Mouse (Mus musculus) T-helper 1 cell (primary cell): Measurements from ENCODE around the gene Olfr1258.
"Not testable (repeated sequence)": the region's sequence is repeated elsewhere in the genome, so short reads cannot be mapped to it uniquely, and the experiment has no call there.

ENCODE experiments used
- in situ Hi-C: fragments of 300-600 bp; cut with MboI, MseI; formaldehyde crosslinking; loops from one replicate; pipeline ENCODE4 v1.15.1; 2025; ENCODE audit warnings: high pct_unique_total_duplicates

Olfr1258 gene

DNA sequence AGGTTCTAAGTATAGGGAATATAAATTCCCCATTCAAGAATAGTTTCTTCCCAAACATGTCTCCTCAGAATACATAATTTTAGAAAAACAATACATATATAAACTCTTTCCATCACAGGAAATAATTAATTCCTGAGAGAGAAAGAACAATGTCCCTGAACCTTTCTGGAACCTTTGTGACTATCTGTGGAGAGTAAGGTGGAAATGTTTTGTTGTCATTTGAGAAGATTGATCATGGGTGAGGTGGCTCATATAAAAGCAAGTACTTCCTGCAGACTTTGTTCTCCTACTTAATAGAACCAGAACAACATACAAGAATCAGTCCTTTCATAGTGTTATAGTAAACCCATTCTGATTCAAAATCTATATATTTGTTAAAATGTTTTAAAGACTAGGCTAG is at the start of gene Olfr1258:
TSS of gene Olfr1258 (plus strand) at position 301 of the 400 bp plus-strand sequence.
- in situ Hi-C loops = no loop called here

DNA sequence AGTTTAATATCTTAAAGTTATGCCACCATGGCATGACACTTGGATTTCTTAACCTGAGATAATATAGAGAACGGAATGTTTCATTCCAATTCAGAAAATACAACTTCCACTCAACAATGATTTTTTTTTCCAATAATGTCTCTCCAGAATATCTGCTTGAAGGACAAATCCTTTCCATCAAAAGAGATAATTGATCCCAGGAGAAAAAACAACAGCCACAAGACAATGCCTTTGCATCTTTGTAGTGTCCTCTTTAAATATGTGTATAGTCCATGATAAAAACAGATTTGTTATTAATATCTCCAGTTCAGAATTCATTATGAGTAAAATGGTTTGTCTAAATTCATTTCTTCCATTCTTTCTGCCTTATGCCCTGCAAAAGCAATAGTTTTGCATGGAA is 49.0 kb upstream of the Olfr1258 start, which contains the start of gene Olfr1257:
TSS of gene Olfr1257 (plus strand) at position 301 of the 400 bp plus-strand sequence.
- in situ Hi-C loops = no loop called here

DNA sequence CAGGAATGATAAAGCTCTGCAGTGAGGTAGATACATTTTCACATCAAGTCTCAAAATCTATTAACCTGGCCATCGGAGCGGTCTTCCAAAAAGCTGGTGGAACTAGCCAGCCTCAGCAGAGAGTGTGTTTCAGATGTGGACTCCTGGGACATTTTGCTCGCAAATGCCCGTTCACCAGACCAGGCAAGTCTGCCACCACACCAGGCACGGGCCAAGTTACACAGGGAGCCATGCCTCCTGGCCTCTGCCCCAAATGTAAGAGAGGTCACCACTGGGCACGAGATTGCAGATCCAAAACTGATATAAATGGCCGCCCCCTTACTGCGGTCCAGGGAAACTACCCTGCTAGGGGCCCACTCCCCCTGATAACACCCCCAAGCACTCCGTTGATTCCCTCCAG is 14.5 kb upstream of the Olfr1258 start:
- in situ Hi-C loops = not testable (repeated sequence)

DNA sequence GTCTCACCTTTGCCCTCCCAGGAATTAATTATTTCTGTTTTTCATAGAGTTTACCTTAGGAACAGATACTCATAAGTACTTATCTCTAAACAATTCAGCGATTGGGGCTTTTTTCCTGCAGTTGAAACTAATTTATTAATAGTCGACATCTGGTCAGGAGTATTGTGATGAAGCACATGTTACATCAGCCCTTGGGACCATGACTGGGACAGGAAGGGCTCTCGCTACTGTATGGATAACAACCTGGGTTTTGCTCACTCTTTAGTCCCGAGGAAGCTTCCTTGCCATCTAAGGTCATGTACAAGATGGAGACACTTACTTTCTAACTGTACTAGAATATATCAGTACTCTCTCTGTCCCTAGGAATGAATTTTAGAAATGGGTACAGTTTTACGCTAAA is 21.5 kb downstream of the Olfr1258 start, which contains the start of gene Olfr1259:
TSS of gene Olfr1259 (minus strand) at position 101 of the 400 bp plus-strand sequence.
- in situ Hi-C loops = no loop called here

DNA sequence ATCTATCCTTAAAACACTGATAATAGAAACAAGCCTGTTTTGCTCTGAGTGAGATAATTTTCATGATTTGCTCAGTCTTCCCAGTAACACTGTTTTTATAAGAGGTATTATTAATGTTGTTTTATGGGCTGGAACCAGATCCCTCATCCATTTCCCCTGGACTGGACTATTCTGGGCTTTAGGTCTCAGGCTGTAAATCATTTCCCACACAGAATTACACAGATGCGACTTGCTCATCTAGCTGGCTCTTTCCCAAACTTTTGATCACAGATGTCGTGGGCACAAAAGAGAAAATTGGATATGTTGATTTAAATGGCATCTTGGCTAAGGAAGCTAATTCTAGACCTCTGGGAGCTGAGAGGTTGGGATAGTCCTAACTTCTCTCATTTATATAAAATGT is 47.1 kb downstream of the Olfr1258 start, which contains the start of gene Olfr1260:
TSS of gene Olfr1260 (plus strand) at position 157 of the 400 bp plus-strand sequence.
- in situ Hi-C loops = no loop called here

DNA sequence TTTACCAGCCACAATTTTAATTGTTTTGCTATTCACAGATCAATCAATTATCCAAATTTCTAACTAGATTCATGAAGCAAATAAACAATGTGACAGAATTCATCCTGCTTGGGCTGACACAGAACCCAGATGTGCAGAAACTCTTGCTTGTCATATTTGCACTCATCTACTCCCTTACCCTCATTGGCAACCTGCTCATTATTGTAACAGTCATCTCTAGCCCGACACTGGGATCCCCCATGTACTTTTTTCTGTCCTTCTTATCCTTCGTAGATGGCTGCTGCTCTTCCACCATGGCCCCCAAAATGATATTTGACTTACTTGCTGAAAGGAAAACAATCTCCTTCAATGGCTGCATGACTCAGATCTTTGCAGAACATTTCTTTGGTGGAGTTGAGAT is 50.6 kb downstream of the Olfr1258 start:
- in situ Hi-C loops = no loop called here
